Mouse (Mus musculus): ENCODE data around the gene Iqce.

GRCm38 (mm10) chr5:140695987-140696386, 6.2 kb downstream of the Iqce start:
- TF ChIP-seq CTCF (IDR thresholded peaks at IDR 0.05; ENCODE audit: borderline replicate concordance, extremely low read depth, insufficient read depth, insufficient read length) (no peak), POLR2A (IDR thresholded peaks at IDR 0.05; ENCODE audit: borderline replicate concordance, extremely low read depth, insufficient read depth, insufficient read length, poor library complexity, severe bottlenecking) (no peak)
